Mouse (Mus musculus): ENCODE measurements at regions not wholly inside any gene's neighbourhood (a gene's known extent, or its start where the extent isn't known, plus 50 kb on each side); places are given as distances from the start of the nearest gene placed in this dataset.
A peak's percentile ranks its signal among the peaks of the same experiment; 100 is the strongest.

DNA sequence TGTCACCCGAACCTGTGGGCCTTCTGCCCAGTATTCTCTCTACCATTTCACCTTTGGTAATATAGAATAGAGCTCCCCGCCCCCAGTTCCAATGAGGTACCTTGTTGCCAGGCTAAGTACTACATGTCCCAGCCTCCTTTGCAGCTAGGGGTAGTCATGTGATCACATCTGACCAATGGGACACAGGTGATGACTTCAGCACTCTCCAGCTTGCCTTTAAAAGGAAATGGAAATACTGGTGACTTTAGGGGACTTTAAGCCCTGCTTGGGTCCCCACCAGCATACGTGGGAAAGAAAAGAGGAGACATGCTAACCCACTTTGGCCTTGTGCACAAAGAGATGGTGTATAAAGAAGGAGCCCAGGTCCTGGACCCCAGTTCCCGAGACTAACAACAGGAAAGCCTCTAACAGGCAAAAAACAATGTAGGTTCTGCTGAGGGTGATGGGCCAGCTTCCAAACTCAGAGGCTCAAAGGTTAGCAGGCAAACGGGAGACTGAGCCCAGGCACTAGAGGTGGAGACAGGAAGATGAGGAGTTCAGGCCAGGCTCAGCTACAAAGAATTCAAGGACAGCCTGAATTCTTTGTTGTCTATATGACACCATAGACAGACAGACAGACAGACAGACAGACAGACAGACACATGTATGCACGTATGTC lies 103.5 kb downstream of the 1700001O22Rik start:
- ATAC-seq (ENCODE audit: poor library complexity, severe bottlenecking) = peak; percentile 89

DNA sequence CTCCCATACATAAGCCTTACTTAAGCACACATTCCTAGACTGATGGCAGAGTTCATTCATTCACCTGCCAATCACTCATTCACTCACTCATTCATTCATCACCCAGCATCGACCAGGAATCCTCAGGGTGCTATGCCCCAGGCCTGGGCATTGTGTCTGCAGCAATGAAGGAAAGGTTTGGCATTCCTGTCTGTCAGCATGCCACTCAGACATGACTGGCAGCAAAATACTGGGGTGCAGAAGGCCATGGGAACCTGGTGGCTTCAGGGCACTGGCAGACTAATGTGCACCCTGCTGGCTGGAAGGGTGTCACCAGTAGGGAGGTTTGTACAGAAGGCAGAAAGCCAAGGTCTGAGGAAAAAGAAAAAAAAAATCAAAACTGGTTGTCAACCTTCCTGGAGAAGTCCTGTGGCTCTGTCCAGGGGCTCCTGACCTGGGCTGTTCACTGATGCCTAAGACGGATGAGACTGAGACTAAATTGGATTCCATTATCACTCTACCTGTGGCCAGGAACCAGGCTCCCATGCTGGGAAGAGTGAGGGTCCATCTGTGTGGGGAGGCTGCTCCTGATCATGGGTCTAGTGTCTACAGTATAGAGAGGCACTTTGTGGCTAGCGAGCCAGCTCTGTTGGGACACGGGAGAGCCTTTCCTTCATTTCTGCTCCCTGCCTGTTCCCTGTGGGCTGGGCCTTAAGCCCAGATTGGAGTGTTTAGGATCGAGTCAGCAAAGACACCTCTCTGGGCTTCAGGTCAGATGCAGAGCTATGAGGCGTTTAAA lies 104.1 kb downstream of the Cstad start:
- no peak for ATAC-seq (ENCODE audit: poor library complexity, severe bottlenecking)

DNA sequence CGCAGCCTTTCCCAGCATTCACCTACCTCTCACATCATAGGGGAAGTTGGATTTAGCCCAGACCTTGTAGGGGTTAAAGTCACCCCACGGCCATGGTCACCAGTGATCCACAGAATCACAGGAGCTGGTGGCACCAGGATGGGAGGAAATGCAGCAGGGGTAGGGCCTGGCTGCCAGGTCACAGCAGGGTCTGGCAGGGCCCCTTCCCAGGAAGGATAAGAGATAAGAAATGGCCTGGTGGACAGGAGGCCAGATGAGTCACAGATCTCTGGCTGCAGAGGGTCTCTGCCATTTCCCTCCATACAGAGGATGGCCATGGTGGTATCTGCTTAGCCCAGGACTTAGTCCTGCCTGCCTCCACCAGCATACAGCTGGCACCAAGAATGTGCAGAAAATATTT lies 103.0 kb downstream of the Cstad start:
- no peak for ATAC-seq (ENCODE audit: poor library complexity, severe bottlenecking)

DNA sequence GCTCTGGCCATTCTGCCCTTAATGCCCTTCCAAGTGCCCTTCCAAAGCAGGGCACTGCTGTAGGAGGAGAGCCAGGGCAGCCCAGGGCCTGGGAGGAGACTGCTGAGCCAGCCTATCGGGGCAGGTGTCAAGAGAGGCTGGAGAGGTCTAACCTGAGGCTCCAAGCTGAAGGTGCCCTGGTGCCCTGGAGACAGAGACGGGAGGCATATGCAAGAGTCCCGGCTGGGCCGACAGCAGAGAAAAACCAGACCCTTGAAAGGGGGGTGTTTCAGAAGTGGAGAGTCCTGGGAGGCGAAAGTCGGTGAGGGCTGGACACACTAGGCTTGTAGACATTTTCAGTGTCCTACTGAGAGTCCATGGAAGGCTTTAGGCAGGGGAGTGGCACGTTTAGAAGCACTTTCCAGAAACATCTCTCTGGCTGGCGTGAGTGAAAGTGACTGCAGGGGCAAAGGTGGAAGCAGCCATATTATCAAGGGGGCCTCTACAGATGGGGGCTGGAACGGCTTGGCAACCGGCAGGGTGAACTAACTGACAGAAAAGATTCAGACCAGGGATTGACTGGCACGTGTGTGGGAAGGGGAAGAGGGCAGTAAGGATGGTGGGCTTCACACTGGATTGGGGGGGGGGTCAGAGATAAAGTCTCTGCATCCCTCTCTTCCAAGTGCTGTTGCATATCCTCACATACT lies 101.1 kb downstream of the Cstad start:
- no peak for ATAC-seq (ENCODE audit: poor library complexity, severe bottlenecking)

DNA sequence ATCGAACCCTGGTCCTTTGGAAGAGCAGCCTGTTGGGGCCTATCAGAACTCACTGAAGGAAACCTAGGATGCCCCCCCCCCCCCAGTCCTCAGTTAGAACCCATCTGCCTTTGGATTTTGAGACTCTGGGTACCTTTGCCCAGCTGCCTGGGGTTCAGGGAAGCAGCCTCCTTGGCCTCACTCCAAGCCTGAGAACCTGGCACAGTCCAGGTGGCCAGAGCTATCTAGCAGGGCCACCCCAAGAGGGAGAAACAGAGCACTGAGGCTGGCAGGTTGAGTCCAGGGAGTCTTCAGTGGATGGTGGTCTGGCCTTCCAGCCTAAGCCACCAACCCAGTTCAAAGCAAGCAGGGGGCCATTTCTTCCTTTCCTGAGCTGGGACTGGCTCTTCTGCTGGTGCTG lies 100.2 kb downstream of the Cstad start:
- ATAC-seq (ENCODE audit: poor library complexity, severe bottlenecking) = no peak

DNA sequence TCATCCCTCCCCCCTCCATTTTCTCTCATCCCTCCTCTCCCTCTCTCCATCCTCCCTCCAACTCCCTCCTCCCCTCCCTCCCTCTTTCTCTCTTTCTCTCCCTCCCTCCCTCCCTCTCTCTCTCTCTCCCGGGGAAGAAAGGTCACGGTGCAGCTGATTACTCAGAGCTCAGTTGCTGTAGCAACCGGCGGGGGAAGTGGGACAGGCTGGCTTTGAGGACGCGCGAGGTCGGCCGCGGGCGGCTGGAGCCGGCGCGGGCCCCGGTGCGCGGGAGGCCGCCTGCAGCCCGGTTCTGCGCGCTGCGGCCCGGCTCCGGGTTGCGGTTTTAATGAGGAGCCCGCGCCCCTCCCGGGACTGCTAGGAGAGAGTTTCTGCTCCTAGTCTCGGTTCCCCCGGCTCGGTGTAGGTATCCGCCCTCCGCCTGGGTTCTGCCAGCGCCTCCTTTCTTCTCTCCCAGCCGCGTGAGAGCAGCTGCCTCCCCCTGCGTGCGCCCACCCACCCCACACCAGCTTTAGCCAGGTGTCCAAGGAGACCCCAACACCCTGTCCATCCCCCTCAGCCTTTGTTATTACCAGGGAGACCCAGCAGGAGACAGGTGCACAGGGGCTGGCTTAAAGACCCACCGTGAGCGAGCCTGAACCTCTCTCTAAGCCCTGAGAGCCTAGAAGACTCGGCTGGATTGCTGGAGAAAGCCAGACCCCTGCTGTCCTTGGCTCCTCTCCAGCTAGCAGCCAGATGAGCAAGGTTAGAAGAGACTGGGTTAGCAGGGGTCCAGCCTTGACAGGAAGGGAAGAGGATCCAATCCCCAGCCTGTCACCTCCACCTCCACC lies 98.6 kb downstream of the Cstad start:
- ATAC-seq (ENCODE audit: poor library complexity, severe bottlenecking) = peak; percentile 48

DNA sequence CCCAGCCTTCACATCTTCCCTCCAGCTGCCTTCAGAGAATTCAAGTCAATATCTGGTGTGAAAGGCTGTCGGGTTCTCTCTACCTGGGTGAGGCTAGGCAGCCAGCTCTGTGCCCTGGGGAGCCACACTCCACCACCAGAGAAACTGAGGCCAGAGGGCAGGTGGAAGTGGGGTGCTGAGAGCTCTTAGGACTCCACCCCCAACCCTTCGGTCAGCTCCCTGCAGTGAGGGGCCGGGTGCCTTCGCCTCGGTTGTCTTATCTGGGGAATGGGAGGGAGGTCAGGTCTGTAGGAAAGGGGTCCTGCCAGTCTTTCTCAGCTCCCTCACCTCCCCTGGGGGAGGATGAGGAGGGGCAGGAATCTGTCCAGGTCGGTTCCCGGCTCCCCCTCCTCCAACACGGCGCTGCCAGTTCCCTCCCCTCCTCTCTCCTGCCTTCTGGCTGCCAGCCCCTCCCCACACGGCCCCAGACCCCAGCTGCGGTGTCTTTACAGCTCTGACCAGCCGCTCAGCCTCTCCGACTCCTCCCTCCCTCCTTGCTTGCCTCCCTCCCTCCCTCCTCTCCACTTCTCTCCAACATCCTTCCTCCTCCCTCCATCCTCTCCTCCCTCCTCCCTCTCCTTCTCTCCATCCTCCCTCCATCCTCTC lies 97.8 kb downstream of the Cstad start:
- ATAC-seq (ENCODE audit: poor library complexity, severe bottlenecking) = no peak

DNA sequence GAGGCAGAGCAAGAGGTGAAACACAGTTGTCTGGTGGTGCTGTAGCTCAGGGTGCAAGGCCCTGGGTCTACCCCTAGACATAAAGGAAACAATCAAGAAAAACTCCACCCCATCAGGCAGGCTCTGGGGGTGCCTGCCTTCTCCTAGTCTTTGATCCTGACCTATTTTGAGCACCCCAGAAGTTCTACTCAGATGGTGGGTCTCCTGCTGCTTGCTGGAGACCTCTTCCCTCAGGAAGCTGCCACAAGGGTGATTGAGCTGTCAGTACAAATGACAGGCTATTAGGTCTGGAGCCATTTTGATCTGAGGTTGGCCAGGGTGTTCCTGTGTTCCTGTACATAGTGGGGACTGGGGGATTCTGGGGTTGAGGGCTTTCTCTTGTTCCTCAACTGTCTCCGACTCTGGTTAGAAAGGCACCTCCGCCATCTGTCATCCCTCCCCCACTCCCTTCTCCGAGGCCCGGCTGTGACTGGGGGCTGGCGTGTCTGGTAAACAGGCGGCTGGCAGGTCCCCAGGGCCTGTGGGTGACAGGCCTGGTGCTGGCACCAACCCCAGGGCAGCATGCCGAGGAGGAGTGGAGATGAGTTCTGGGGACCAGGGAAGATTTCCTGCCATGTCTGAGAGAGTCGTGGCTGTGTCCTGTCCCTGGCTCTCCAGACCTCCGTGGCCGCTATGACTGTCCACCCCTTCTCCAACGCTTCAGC lies 97.2 kb downstream of the Cstad start:
- ATAC-seq (ENCODE audit: poor library complexity, severe bottlenecking) = no peak

DNA sequence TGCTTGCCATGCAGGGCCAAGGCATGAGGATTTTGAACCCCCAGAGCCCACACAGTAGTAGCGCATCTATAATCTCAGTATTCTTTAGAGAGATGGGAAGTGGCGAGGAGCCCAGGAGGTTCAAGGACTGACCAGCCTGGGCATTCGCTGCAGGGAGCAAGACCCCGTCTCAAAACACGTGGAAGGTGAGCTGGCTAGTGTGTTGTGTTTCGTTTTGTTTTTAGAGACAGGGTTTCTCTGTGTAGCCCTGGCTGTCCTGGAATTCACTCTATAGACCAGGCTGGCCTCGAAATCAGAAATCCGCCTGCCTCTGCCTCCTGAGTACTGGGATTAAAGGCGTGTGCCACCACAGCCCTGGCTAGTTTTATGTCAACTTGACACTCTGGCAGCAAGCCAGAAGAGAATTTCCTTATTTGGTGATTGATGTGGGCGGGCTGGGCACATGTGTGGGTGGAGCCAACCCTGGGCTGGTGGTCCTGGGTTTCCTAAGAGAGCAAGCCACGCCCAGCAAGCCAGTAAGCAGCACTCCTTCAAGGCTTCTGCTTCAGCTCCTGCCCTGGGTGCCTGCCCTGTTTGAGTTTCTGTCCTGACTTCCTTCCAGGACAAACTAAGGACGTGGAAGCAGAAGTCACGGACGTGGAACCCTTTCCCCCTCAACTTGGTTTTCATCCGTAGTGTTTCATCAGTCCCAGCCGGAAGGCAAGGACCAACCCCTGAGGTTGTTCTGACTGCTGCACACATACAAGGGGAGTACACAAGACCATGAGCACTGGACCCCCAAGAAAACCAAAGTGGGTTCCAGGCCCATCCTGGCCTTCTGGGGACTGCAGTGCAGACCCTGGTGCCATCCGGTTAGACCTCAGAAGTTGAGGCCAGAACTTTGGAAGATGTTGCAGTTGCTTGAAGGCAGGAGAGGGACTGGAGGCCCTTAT lies 96.4 kb downstream of the Cstad start:
- ATAC-seq (ENCODE audit: poor library complexity, severe bottlenecking) = no peak

DNA sequence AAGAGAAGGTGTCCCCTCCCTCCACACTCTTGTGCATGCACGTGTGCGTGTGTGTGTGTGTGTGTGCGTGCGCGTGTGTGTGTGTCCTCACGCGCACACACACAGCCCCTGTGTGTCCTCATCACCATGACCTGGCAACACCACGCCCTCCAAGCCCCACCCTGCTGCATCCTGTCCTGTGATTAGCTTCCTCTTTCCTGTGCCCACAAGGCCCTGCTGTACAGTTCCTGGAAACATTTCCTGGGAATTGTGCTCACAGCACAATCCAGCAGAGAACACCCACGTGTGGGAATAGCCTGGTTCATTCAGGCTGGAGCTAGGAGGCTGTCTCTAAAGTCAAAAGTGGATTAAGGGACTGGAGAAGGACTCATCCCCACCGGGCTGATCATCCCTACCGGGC lies 95.5 kb downstream of the Cstad start:
- ATAC-seq (ENCODE audit: poor library complexity, severe bottlenecking) = peak; percentile 91

DNA sequence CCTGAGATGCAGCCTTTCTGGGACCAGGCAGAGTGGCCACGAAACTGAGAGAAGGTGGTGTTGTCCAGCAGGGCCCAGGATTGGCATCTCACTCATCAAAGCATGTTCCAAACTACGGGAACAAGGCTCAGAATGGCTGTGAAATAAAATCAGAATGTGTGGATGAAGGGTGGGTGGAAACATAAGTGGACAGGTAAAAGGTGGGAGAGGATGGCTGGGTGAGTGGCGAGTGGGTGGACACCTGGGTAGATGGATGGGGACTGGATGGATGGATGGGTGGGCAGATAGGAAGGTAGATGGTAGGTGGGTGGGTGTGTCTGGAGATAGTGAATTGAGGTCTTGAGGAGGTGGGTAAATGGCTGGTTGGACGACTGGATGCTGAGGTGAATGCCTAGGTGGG lies 93.6 kb downstream of the Cstad start:
- ATAC-seq (ENCODE audit: poor library complexity, severe bottlenecking) = no peak

DNA sequence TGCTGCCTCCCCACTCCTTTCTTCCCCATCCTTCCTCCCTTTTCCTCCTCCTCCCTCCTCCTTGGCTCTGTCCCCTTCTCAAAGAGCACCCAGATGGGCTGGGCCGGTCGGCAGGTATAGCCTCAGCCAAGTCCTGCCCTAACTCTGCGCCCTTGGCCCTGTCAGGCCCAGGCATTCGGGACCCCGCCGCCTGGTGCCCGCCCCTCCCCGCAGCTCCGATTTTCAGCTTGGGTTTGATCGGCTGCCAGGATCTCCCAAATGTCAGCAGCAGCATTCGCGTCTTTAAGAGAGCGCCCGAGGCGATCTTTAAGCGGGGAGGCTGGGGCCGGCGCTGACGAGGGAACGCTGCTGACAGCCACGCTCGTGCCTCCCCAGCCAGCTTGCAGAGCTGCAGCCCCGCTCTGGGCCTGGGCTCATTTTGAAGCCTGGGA lies 92.3 kb downstream of the Cstad start:
- no peak for ATAC-seq (ENCODE audit: poor library complexity, severe bottlenecking)

DNA sequence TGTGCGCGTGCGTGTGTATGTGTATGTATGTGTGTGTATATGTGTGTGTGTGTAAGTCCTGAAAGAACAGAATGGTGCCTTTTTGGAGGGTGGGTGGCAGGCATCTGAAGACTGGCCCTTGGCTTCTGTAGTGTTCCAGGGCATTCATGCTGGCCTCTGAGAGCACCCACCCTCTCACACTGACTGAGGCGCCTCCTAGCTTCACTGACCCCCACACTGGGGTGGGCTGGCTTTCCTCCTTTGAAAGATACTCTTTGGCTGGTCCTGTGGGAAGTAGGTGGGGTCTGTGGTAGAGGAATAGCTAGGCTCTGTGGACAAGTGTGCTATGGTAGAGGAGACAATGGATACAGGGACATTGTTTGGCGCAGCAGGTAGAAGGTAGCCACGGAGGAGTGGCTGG lies 91.5 kb downstream of the Cstad start:
- ATAC-seq (ENCODE audit: poor library complexity, severe bottlenecking) = no peak

DNA sequence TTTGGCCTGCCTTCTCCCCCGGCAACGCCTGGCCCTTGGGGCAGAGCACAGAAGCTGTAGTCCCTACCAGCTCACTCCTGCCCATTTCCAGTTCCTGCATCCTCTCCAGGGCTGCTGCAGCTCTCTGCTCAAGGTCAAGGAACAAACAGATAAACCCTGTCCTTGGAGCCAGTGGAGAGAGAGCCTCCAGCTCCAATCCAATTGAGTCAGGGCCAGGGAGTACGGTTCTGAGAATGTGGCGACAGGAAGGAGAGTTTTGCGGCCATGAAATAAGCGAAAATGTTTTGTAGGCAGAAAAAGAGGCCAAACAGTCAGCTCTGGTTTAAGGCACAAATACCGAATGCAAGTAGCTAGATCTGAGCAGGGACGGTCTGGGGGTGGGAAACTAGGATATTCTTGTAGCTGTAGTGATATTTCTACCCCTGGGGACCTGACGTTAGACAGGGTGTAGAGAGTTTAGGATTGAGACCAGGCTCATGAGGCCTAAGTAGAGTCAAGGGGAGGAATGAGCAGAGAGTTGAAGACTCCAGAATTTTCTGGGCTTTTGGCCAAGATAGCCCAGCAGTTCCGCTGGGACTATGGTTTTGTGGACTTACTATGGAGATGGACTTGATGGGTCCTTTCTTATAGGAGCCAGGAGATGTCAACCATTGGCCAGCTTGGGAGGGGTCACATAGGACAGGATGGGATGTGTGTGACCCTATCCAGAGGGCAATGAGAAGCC lies 90.5 kb downstream of the Cstad start:
- ATAC-seq (ENCODE audit: poor library complexity, severe bottlenecking) = no peak

DNA sequence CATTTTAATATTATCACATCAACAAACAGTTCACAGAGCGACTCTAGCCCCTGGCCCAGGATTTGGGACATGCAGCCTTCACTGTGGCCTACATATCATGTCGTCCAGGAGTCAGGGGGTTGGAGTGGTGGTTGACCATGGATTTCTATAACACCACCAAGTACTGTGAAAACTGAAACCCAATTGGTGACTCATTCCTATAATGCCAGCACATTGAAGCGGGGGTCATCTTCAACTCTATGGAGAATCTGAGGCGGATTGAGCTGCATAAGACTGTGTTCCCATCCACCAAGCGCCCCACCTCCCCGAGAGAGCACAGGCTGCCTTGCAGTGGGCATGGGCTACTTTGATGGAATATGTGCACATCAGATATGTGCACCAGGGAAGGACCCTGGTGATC lies 89.6 kb downstream of the Cstad start:
- ATAC-seq (ENCODE audit: poor library complexity, severe bottlenecking) = no peak

DNA sequence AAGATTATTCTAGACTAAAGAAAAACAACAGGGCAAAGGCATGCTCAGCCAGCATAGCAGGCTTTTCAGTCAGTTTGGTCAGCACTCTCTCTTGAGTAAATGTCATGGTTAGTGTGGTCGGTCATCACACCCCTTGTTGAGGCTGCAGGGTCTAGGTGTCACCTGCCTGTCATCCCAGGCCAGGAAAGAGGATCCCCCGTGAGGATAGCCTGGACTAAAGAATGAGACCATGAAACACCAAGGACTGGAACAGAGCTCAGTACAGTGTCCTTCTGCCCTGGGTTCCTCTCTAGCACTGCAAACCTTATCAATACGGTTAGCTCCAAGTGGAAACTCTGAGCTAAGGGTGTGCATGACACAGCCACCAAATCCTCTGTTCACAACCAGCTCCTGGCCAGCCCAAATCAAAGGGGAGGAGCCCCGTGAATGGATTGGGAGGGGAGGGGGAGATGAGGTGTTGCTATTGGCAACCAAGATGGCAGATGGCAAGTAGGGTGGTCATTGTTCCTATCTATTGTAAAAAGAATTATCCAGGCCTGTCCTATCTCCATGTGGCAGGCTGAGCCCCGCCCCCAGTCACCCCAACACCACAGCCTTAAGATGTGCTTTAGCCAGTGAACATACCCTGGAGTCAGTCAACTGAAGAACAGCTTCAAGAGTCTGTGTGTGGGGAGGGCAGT lies 87.4 kb downstream of the Cstad start:
- ATAC-seq (ENCODE audit: poor library complexity, severe bottlenecking) = no peak

DNA sequence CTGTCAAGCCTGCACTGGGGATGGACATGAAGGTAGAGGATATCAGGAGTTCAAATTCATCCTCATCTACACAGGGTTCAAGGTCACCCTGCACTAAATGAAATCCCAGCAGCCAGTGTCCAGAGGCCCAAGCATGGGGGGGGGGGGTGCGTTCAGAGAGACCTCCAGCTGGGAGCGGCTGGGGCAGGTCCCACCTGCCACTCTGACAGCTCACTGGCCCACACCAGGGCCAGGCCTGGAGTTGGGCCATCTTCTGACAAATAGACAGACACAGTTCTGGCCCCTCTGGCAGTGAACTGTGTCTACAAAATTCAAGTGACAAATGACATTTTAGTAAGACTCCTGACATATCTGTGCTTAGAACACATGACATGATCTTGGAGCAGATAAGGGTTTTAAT lies 86.8 kb downstream of the Cstad start:
- no peak for ATAC-seq (ENCODE audit: poor library complexity, severe bottlenecking)

DNA sequence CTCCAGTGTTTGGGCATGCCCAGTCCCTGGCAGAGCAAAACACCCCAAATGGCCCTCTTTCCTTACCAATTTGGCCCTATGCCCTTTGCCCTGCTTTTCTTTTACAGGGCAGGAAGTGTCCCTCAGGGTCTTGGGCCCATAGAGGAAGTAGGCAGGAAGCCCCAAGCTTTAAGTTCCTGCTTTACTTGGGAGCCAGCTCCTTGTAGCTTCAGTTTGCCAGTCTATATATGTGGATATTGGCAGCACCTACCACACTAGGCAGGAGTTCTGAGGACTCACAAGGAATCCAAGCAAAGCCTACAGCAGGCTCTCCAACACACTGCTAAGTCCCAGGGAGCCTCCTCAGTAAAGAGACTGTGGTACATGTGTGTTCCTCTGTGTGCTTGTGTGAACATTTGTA lies 84.2 kb downstream of the Cstad start:
- peak; percentile 35; the same call in 1 of the 2 replicates for ATAC-seq (ENCODE audit: poor library complexity, severe bottlenecking)

All from megakaryocyte, adult 5-6 weeks (primary cell).